Mouse (Mus musculus): ENCODE results near the gene Myadml2.
A peak's percentile ranks its signal among the peaks of the same experiment; 100 is the strongest.

Myadml2 gene

DNA sequence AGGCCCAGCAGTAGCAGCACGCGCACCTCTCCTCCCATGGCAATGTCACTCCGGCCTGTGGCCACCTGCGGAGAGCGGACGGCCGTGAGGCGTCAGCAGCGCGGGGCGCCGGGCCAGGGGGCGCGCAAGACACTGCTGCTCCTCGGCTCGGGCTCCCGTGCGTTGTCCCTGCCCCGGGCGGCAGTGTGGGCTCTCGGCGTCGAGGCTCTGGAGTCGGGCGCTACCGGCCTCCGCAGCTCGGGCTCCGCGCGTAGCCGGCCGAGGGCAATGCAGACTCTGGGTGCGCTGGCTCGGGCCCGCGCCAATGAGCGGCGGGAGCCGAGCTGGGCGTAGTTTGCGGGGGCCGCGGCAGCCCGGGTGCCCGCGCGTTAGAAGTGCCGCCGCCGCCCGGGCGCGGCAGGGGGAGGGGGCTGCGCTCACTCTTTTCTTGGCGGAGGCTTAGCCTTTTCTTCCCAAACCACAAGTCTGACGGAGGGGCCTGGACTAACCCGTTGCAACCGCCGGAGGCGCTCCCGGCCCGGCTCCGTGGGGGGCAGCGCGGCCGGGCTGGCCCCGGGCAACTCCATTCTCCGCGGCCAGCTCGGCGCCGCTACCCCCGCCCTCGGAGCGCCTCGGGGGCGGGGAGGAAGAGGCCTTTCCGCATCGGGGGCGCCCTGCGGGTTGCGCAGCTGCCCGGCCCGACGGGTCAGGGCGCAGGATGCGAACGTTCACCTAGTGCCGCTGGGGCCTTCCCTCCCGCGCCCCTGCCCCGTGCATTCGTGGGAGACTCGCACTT, 12.5 kb upstream of the Myadml2 start:
- no peak for DNase-seq

- no peak for DNase-seq
Measured at GRCm38 (mm10) chr11:120659509-120660300, 11.7 kb upstream of the Myadml2 start.

GRCm38 (mm10) chr11:120658876-120659410, 11.0 kb upstream of the Myadml2 start:
- peak; percentile 65 for DNase-seq

DNA sequence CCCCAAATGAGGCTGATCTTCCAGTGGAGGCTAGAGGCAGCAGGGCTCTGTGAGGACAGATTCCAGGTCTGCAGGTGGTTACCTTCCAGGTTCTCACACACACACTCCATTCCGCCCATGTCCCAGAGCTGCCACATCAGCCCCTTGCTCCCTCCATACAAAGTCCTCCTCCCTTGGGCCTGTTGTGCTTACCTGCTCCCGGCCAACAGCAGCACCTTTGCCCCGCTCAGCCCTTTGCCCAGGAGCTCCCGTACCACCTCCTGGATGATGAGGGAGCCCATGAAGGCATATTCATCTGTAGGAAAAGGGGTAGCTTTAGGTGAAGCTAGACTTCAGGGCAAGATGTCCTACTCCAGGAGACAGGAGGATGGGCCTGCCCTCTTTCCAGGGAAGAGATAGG, 9.3 kb upstream of the Myadml2 start:
- DNase-seq, result no peak

DNA sequence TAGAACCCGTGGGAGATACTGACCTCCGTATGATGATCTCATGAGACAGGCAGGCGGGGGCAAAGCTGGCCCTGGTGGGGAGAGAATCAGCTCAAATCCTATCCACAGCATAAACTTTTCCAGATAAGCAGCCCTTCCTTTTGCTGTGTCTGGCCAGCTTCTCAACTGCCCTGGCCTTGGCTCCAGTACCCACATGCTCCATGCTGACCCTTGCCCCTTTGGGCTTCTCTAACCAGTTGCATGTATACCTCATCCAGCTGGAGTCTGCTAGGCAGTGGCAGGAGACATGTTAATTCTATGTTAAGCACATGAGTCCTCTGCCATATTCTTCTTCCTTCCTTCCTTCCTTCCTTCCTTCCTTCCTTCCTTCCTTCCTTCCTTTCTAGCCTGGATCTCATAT, 6.8 kb upstream of the Myadml2 start:
- DNase-seq, result no peak

DNA sequence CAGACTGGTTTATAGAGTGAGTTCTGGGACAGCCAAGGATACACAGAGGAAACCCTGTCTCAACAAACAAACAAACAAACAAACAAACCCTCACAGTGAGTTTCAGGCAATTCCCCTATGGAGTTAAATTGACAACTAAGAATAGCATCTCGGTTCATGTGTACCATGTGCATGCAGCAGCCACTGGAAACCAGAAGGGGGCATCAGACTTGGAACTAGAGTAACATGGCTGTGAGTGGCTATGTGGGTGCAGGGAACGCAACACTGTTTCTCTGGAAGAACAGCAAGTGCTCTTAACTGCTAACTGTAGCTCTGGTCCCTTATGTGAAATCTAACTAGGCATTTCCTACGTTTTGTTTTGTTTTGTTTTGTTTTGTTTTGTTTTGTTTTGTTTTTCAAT, 3.9 kb upstream of the Myadml2 start:
- no peak for DNase-seq

DNA sequence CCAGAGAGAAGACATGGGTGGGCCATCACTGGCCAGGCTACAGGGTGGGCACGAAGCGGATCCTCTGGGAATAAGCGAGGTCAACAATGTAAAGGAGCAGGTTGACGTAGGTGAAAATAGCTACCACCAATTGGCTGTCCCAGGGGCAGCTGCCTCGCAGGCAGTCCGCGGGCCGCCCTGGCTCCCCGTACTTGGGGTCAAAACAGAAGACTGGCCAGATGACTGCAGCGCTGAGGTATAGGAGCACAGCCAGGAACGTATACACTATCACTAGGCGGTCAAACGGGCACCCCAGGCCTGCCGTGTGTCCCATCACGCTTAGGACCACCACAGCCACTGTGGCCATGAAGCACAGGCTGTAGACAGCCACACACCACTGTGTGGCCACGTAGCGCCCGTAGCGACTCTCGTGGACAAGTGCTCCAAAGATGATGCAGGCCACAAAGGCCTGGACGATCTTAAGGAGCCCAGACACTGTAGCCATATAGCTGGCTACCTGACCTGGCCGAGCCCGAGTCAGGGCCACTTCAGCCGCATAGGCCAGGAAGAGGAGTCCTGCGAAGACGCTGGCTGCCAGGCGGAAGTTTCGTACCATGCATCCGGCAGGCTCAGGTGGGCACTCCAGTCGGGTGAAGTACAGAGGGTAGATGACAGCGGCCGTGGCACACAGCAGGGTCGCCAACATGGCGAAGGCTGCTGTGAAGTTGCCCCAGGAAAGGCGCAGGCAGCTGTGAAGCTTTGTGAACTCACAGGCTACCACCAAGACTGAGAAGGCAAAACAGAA, 719 bp downstream of the Myadml2 start:
- DNase-seq, result no peak

DNA sequence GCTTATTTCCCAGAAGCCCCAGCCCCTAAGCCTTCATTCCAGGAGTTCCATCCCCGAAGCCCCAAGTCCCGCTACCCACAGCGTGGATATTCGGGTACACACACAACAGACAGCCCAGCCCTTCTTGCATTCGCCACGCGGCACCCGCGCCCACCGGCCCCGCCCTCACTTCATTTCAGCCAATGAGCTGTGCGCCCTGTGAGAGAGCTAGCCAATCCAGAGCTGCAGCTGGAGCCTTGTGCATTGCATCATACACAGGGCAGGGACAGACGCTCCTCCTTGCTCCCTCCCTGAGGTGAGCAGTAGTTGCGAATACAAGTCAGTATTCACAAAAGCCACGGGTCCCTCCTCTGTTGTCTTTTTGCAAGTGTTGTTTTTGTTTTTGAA, 4.4 kb downstream of the Myadml2 start, which contains the start of gene Pycr1:
Gene Pycr1, minus strand, starts transcription at position 169 of the 387 bp plus-strand sequence.
- DNase-seq, result peak; percentile 95

GRCm38 (mm10) chr11:120642939-120643600, 4.9 kb downstream of the Myadml2 start:
- DNase-seq, result no peak

GRCm38 (mm10) chr11:120641869-120642268, 6.1 kb downstream of the Myadml2 start:
- DNase-seq, result no peak

DNA sequence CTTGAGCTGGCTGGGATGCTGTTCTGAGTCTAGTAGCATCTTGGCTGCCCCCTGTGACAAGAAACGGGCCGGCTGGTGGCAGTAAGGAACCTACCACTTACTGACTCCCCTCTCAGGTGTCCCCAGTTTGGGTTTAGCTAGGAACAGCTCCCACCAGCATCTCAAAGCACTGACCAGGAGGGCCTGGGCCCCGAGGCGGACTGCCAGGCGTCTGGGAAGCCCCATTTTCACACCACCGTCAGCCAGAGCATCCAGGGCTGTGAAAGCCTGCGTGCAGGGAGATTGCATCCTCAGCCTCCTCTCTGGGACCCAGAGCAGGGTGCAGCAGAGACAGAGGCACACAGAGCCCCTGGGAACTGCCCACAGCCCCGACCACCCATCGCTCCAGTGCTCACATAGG, 6.7 kb downstream of the Myadml2 start:
- DNase-seq, result no peak

GRCm38 (mm10) chr11:120634810-120635209, 13.1 kb downstream of the Myadml2 start:
- no peak for DNase-seq

DNA sequence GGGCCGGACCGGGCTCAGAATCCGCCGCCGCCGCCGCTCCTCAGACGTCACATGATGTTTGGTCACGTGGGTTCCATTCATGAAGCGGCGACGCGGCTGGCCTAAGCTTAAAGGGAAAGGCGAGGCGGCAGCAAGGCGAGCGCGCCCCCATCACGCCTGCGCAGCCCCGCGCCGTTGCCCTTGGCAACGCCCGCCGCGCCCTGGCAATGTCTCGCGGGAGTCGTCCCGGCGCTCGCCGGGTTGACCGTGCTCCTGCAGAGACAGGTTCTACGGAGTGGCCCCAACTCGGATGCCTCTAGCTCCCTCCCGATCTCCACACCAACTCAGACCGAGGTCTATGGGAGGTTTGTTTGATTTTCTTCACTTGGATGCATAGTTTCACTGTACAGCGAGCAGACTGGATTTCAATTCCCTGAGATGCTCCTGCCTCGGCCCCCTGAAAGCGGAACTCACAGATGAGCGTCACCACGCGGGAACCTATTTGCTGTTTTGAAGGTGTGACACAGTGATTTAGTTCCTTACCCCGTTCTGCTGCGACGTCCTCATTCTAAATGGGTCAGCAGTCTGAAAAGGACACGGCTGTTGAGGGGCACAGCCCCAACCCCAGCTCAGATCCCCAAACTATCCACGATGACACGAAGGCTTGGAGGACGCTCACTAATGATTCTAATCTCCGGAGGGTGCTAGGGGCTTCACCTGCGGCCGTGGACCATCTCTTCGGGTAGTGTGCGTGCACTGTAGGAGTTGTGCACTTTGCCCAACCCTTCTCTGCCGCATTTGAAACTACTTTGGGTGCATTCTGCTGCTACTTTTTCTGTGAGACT, 14.2 kb downstream of the Myadml2 start, which contains the start of gene Mafg:
Gene Mafg, minus strand, starts transcription at position 81 of the 824 bp plus-strand sequence.
- DNase-seq, result peak; percentile 94

DNA sequence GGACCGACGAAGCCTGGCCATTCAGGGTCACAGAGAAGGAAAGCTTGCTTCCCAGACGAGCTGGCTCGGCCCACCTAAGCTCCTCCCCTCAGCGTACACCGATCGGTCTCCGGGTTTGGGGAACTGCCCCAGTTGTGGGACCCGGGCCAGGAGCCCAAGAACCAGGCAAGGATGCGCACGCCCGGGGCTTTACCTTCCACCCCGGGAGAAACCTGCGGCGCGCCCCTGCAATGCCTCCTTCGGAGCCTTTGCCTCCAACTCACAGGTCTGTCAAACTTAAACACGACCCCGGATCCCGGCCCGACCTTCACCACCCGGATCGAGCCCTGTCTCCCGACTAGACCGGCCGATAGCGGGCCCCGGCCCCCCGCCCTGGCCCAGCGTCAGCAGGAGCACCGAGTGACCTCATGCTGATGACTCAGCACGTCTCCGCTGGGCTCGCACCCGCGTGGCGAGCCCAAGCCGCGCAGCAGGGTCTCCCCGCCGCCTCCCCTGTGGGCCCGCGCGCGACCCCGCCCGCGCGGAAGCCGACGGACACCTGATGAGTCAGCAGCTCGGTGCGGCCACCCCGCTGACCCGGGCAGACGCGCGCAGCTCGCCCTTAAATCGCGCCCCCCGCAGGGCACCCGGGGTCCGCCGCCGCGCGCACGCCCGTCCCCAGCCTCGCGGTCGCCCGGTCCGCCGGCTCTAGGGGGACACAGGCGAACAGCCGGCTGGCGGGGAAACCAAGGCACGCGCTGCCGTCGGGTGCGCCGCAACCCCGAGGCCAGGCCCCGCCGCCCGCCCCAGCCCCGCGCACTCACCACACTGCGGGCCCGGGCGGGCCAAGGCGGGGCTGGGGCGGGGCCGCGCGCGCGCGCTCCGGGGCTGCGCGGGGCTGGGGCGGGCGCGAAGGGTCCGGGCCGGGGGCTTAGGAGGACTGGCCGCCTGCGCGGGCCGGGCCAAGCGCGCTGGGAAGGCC, 15.1 kb downstream of the Myadml2 start:
- DNase-seq, result peak; percentile 57

DNA sequence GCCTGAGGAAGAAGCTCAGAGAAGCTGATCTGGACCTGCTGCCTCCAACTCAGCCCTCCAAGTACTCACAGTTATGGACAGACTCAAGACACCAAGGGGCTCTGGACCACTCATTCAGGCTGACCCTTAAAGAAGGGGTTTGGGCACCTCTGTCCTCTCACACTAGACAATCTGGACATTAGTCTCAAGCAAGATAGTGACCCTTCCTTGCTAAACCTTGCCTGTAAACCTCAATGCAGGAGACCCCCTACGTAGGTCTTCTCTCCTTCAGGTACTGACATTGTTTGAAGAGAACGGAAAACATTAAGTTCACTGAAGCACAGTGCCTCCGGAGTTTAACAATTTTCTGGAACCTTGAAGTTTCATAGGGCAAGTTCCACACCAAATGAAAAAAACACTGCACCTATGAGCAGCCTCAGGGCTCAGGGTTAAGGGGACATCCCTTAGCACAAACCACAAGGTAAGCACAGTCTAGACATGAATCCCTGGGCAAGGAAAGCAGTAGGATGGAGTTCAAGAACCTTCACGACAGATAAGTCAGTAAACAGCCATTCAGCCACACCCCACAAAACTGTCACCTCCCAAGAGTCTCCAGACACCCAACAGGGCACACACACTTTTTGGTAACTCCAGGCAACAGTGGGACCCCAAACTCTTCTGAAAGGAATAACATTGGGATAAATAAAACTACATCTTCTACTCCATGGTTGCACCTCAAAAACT, 16.1 kb downstream of the Myadml2 start:
- no peak for DNase-seq

DNA sequence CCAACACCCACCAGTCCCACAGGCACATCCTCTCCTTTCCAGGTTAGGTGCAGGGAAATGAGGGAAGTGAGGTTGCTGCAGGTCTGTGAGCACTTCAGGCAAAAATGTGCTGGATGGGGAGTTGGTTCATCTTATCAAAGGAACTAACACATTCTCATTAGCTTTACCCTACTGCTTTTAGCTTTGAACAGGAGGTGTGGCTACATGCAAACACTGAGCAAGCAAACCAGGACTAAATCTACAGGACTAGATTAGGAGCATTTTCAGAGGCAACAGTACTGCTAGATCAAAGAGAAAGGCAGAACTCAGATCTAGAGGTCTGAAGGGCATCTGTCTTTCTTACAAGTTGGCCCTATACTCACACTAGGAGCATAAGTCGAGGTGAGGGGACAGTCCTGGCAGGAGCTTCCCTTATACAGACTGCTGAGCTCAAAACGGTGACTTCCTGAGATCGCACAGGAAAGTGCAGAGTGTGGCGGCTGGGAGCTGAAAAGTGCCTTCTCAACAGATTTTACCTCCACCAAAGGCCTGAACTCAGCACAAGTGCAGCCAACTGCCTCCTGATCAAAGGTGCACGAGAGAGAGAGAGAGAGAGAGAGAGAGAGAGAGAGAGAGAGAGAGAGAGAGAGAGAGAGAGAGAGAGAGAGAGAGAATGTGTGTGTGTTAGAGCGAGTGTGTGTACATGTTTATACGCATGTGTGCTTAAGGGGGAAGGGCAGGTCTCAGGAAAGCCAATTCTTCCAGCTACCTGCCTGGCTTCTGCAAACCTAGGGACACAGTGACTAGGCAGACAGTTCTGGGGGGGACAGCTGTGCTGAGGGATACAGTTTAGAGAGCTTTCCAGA, 16.9 kb downstream of the Myadml2 start:
- DNase-seq, result no peak

DNA sequence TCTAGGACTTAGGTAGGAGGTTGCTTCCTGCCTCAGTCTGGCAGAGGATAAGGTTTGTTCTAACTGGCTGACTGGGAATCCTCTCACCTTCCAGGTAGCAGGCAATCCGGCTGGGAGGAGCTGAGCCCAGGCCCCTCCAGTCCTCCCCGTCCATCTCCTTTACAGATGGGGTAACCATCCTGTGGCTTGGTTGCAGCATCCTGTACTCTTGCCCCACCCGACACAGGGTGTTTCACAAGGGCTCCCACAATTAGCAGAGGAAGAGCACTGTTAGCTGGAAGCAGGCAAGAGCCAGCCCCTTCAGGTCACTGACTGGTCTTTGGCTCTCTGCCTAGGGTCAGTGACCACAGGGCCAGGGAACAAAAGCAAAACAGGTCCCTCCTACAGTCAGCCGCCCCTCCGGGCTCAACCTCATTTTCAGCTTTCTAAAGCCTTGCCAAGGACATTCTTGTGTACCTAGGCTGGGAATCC, 17.5 kb downstream of the Myadml2 start:
- DNase-seq, result no peak

GRCm38 (mm10) chr11:120629911-120630310, 18.0 kb downstream of the Myadml2 start:
- DNase-seq, result no peak

All from right cerebral cortex, adult 18-20 months (tissue).